Mouse (Mus musculus) midbrain, embryonic 11.5 days (tissue): ENCODE measurements around the gene Pyroxd1. TPM values are rescaled to one million over a fixed set of nuclear protein-coding genes. Genes with fewer than 3 reads are reported as not detected.

ENCODE experiments used
- polyA plus RNA-seq: library from polyadenylated mRNA; unstranded; fragments of >200 nt; fragmentation: Nextera tagmentation; extraction: Ambion mirVana; gene quantifications from 2 replicates; pipeline ENCODE4 v1.2.1, GENCODE M21; 2014

Gene Pyroxd1
- polyA plus RNA-seq, 1 experiment from 2014 or later, result 24.6 TPM

Other genes with a start within 250 kb of the Pyroxd1 start
- gene Slco1a6, start 137.1 kb upstream of the Pyroxd1 start, polyA plus RNA-seq, result not detected in 2 replicates
- 2.3 and 3.6 TPM in 2 replicates for gene Iapp, start 47.2 kb upstream of the Pyroxd1 start, polyA plus RNA-seq
- 0.54 and 0.57 TPM in 2 replicates for gene Slco1a5, start 22.7 kb upstream of the Pyroxd1 start, polyA plus RNA-seq
- 41.3 and 47.8 TPM in 2 replicates for gene Recql, start 41.4 kb downstream of the Pyroxd1 start, polyA plus RNA-seq
- 114 and 130 TPM in 2 replicates for gene Golt1b, start 41.6 kb downstream of the Pyroxd1 start, polyA plus RNA-seq
- gene Spx, start 67.8 kb downstream of the Pyroxd1 start, polyA plus RNA-seq, result 2.1 and 2.4 TPM in 2 replicates
- gene Gys2, start 127.5 kb downstream of the Pyroxd1 start, polyA plus RNA-seq, result 0.12 and 0.14 TPM in 2 replicates
- 363 and 385 TPM in 2 replicates for gene Ldhb, start 162.3 kb downstream of the Pyroxd1 start, polyA plus RNA-seq
- gene Kcnj8, start 226.0 kb downstream of the Pyroxd1 start, polyA plus RNA-seq, result 6.6 and 8.2 TPM in 2 replicates